Mouse (Mus musculus) layer of hippocampus, adult 2 months (tissue): ENCODE data around the gene Ovgp1. TPM values are rescaled to one million over a fixed set of nuclear protein-coding genes. Genes with fewer than 3 reads are reported as not detected.
A peak's percentile ranks its signal among the peaks of the same experiment; 100 is the strongest.

ENCODE experiments used
- DNase-seq, 2 experiments: peaks; one replicate each; pipeline ENCODE4 v3.0.0; 2022; ENCODE audit warnings: low spot score in 2 of 2
- H3K27ac ChIP-seq: fragments of 200-600 bp; 2 replicates; pipeline ENCODE4 v1.8.1; 2022
- H3K4me3 ChIP-seq: fragments of 200-600 bp; 2 replicates; pipeline ENCODE4 v1.8.1; 2022; ENCODE audit warnings: mild to moderate bottlenecking
- CTCF ChIP-seq: fragments of 200-600 bp; conservative IDR thresholded peaks from 2 replicates; pipeline ENCODE4 v1.8.1; 2022; ENCODE audit warnings: antibody characterized with exemption, mild to moderate bottlenecking, moderate library complexity
- total RNA-seq, 2 experiments: library from RNA; stranded (reverse); gene quantifications; 2 replicates each; pipeline ENCODE4 v1.2.3; 2021

Ovgp1 gene
- total RNA-seq, 2 experiments from 2014 or later, result 2.4 to 3.7 TPM

DNA sequence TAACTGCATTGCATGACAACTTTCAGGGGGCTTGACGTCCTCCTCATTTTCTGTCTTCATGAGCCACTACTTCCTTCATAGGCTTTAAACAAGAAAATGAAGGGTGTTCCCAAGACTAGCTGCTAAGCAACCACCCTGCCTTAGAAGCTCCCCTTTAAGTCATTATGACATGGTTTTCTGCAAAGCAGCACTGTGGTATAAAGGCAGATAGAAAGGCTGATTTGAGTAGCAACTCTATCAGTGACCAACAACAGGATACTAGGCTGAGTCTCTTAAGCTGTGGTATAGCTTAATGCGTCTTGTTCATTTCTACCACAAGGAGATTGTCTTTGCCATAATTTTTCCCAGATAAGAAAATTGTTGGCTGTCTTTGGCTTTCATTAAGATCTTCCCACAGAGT, 41.0 kb downstream of the Ovgp1 start, which contains the start of gene Pifo:
Pifo (minus strand) TSS at position 101 of the 400 bp plus-strand sequence.
- no peak for TF ChIP-seq CTCF
- Histone ChIP-seq H3K27ac (no peak within 1 kb of the TSS), H3K4me3 (no peak within 1 kb of the TSS)
- no peak for DNase-seq

DNA sequence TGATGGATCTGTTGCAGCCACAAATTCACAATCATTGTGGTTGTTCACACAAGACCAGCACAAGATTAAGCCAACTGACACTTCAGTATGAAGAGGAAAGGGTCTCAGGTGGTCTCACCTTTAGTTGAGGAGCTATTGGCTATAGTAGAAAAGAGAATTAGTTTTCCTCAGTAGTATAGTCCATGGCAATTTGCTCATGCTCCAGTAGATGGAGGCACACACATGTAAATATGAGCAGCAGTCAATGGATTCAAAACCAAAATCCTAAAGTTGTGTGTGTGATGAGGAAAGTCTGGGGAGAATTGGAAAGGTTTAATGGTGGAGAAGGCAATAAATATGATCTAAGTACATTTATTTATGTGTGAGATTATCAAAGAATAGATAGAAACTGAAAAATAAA, 48.3 kb downstream of the Ovgp1 start:
- Histone ChIP-seq H3K27ac (no peak overlapping the region), H3K4me3 (no peak overlapping the region)
- TF ChIP-seq CTCF, result peak; percentile 88
- peak in 1 of 2 experiments; percentile 20 for DNase-seq

DNA sequence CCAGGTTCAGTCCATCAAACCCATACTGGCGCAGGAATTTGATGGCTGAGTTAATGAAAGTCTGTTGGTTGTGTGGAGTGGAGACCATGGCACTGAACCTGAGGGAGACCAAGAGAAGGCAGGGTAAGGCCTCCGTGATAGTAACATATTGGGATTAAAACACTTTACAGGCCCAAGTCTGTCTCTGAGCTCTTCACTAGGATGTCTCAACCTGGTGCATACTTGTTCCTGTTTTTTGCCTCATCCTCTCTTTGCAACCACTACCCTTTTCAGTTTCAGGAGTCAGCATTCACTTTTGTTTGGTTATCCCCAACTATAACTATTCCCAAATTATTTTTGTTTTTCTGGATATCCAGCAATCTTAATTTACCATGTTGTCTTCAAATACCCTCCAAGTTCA, 50.6 kb downstream of the Ovgp1 start:
- DNase-seq, result no peak
- Histone ChIP-seq H3K4me3 (no peak overlapping the region), H3K27ac (no peak overlapping the region)
- TF ChIP-seq CTCF, result no peak

DNA sequence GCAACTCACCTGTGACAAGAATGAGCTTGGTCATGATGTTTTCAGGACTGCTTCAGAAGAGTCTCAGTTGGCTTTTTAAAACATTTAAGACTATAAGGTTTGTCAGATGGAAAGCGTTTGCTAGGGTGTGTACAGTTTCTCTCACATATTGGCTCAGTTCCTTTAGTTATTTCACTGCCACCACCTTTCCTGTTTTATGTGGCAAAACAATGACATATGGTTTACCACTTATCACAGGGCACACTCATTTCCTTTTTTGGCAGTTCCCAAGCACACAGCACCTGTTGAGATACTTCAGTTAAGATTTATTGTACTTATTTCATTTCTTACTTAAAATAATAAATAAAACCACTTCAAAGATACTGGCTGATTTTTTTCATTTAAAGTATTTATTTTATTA, 59.3 kb downstream of the Ovgp1 start, which contains the start of gene Chil5:
Chil5 (minus strand) TSS at position 34 of the 400 bp plus-strand sequence.
- TF ChIP-seq CTCF, result no peak
- DNase-seq, result no peak
- Histone ChIP-seq H3K4me3 (no peak within 1 kb of the TSS), H3K27ac (no peak within 1 kb of the TSS)

Other genes starting within 250 kb of the Ovgp1 start
- 100 to 1,000 TPM in 1 of 2 experiments, 10 to 100 TPM in 1; 94.6 to 101 TPM for gene Rap1a, start 172.4 kb upstream of the Ovgp1 start, total RNA-seq
- gene Adora3, start 102.9 kb upstream of the Ovgp1 start, total RNA-seq, result 1 to 10 TPM in 1 of 2 experiments, under 1 TPM in 1; 0.82 to 1.2 TPM
- 1 to 10 TPM in 1 of 2 experiments, under 1 TPM in 1; 0.37 to 1.1 TPM for gene Tmigd3, start 102.8 kb upstream of the Ovgp1 start, total RNA-seq
- gene I830077J02Rik, start 41.0 kb upstream of the Ovgp1 start, total RNA-seq, result 1 to 10 TPM in 1 of 2 experiments, under 1 TPM in 1; 0.98 to 1.2 TPM
- gene Wdr77, start 14.3 kb upstream of the Ovgp1 start, total RNA-seq, result 10 to 100 TPM; 49.6 to 50.6 TPM
- 100 to 1,000 TPM; 250 to 262 TPM for gene Atp5f1, start 13.6 kb upstream of the Ovgp1 start, total RNA-seq
- under 1 TPM in 1 of 2 experiments, not detected in 1; 0.72 TPM for gene Pifo, start 40.9 kb downstream of the Ovgp1 start, total RNA-seq
- not detected for gene Chil5, start 59.1 kb downstream of the Ovgp1 start, total RNA-seq
- under 1 TPM; 0.42 to 0.87 TPM for gene Chia1, start 139.5 kb downstream of the Ovgp1 start, total RNA-seq
- gene Chil3, start 193.9 kb downstream of the Ovgp1 start, total RNA-seq, result not detected
- not detected for gene Chil4, start 245.8 kb downstream of the Ovgp1 start, total RNA-seq